Comparison of ENCODE assay signal across 12 mouse cellular contexts in the genomic region with DNA sequence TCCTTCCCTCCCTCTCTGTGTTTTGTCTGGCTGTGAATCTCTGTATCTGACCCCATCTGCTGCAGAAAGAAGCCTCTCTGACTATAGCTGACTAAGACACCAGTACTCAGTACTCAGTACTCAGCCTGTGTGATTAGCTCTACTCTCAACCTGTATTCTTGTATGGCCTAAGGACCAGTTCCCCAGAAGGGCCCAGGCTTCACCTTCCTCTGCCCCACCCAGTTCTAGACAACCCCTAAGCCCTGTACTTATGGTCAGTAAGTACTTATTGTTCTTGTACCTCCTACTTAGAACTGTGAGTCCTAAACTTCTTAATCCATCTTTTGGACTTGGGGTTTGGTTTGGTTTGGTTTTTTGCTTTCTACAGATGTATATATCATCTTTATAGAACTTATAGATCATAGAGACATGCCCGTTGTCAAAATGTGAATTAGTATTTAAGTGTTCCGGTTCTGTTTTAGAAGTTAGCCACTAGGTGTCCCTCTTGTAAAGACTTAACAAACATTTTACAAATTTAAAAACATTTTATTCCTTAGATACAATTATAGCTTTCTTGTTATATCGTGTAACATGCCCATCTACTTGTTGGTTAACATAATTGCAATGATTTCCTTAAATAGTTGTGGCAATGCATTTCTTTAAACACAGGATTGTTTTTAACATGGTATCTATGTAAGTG. TPM values are rescaled to one million over a fixed set of nuclear protein-coding genes. Genes with fewer than 3 reads are reported as not detected.
A peak's percentile ranks its signal among the peaks of the same experiment; 100 is the strongest.
DNase-seq lines count a peak whose midpoint lies in the region; ATAC-seq and TF ChIP-seq lines count a peak whose summit lies in the region.
"Had no signal": no experiment of that assay in that cellular context is flagged by ENCODE, and none has a peak within 500 bp of the region (broad histone marks: within the 10 kb centered on the region; RNA-seq: fewer than 3 reads in every experiment).

No protein-coding gene starts in this region.

- H3K4me3 ChIP-seq in hindbrain, postnatal 0 days (ENCODE audit: low read length): no peak overlapping the region
- no peak overlapping the region for H3K4me3 ChIP-seq in hindbrain, embryonic 10.5 days
- no peak overlapping the region for H3K4me3 ChIP-seq in intestine, embryonic 15.5 days (replicated peaks)
- H3K4me3 ChIP-seq: embryonic facial prominence, embryonic 12.5 days had no signal

- H3K36me3 ChIP-seq in hindbrain, postnatal 0 days (ENCODE audit: insufficient read depth, low read length): peaks cover 26% of the 10 kb centered on the region
- H3K36me3 ChIP-seq in hindbrain, embryonic 10.5 days: peaks cover 74% of the 10 kb centered on the region
- H3K36me3 ChIP-seq in intestine, embryonic 15.5 days: peaks cover 32% of the 10 kb centered on the region

- no peak overlapping the region for H3K27ac ChIP-seq in hindbrain, postnatal 0 days
- no peak overlapping the region for H3K27ac ChIP-seq in hindbrain, embryonic 10.5 days
- H3K27ac ChIP-seq in intestine, embryonic 15.5 days: no peak overlapping the region
- H3K27ac ChIP-seq: embryonic facial prominence, embryonic 12.5 days; macrophage had no signal

- no peaks in the 10 kb centered on the region for H3K9me3 ChIP-seq in hindbrain, postnatal 0 days (ENCODE audit: low read length)
- no peaks in the 10 kb centered on the region for H3K9me3 ChIP-seq in hindbrain, embryonic 10.5 days
- H3K9me3 ChIP-seq in intestine, embryonic 15.5 days: no peaks in the 10 kb centered on the region
- H3K9me3 ChIP-seq: embryonic facial prominence, embryonic 12.5 days had no signal

- 43% methylated on average over 3 of the region's 3 CpGs for WGBS in hindbrain, postnatal 0 days
- WGBS in hindbrain, embryonic 10.5 days: 84% methylated on average over 3 of the region's 3 CpGs
- whole genome bisulfite sequencing in intestine, embryonic 15.5 days: 50% methylated on average over 3 of the region's 3 CpGs

- peak; percentile 63 for DNase-seq in hindbrain, postnatal 0 days (ENCODE audit: low spot score)
- DNase-seq in hindbrain, embryonic 10.5 days (ENCODE audit: low spot score): no peak
- DNase-seq in 3T3-L1 (ENCODE audit: low read depth, low spot score): peak; percentile 55
- peak; percentile 12 for DNase-seq in CD4-positive, CD25-positive, alpha-beta regulatory T cell, adult 2 months (ENCODE audit: low read depth, low spot score)
- DNase-seq in right cerebral cortex, postnatal 25 days: no peak
- DNase-seq in thymus, postnatal 14 days: no peak
- DNase-seq in thymus, postnatal 25 days: no peak
- DNase-seq: gastrocnemius, postnatal 25 days; heart, postnatal 4 days had no signal

- H3K27me3 ChIP-seq in hindbrain, postnatal 0 days (ENCODE audit: insufficient read depth, low read length): no peaks in the 10 kb centered on the region
- H3K27me3 ChIP-seq in hindbrain, embryonic 10.5 days (ENCODE audit: insufficient read depth, poor library complexity, severe bottlenecking): no peaks in the 10 kb centered on the region
- no peaks in the 10 kb centered on the region for H3K27me3 ChIP-seq in intestine, embryonic 15.5 days (replicated peaks)
- H3K27me3 ChIP-seq: embryonic facial prominence, embryonic 12.5 days had no signal

- peak; percentile 58 for TF ChIP-seq CTCF in hindbrain, postnatal 0 days (IDR thresholded peaks at IDR 0.05; ENCODE audit: low read depth)

- no peak overlapping the region for H3K4me2 ChIP-seq in hindbrain, postnatal 0 days (ENCODE audit: low read depth, low read length)
- H3K4me2 ChIP-seq in intestine, embryonic 15.5 days (replicated peaks): no peak overlapping the region
- H3K4me2 ChIP-seq: embryonic facial prominence, embryonic 12.5 days had no signal

- H3K9ac ChIP-seq in hindbrain, postnatal 0 days (replicated peaks; ENCODE audit: low read length): no peak overlapping the region
- H3K9ac ChIP-seq in intestine, embryonic 15.5 days: no peak overlapping the region
- H3K9ac ChIP-seq: embryonic facial prominence, embryonic 12.5 days had no signal

- no peaks in the 10 kb centered on the region for H3K4me1 ChIP-seq in hindbrain, postnatal 0 days (ENCODE audit: insufficient read depth, low read length)
- no peaks in the 10 kb centered on the region for H3K4me1 ChIP-seq in hindbrain, embryonic 10.5 days (replicated peaks)
- no peaks in the 10 kb centered on the region for H3K4me1 ChIP-seq in intestine, embryonic 15.5 days (replicated peaks)
- H3K4me1 ChIP-seq: embryonic facial prominence, embryonic 12.5 days had no signal

- no peak for ATAC-seq in hindbrain, postnatal 0 days
- peak; percentile 28; the same call in 1 of the 2 replicates for ATAC-seq in intestine, embryonic 15.5 days

RNA-seq across cellular contexts. Expression of gene Znhit6, which starts 7.7 kb away (rescaled TPM):
- 5.8 and 9.3 TPM in 2 replicates for total RNA-seq in hindbrain, postnatal 0 days (2014; rRNA removed)
- 34.9 and 36.9 TPM in 2 replicates for polyA plus RNA-seq in hindbrain, postnatal 0 days (2015; fragmentation: Nextera tagmentation; extraction: Ambion mirVana)
- polyA plus RNA-seq in hindbrain, embryonic 10.5 days (2016; fragmentation: Nextera tagmentation; extraction: Ambion mirVana): 32.7 and 43.3 TPM in 2 replicates
- polyA plus RNA-seq in intestine, embryonic 15.5 days (2015; fragmentation: Nextera tagmentation; extraction: Ambion mirVana): 32.1 and 33.7 TPM in 2 replicates

Comparison
In these comparisons a context has a peak if more than half of its experiments do, and no peak if none do; other contexts are left out.
1. DNase-seq: peak in hindbrain, postnatal 0 days (single experiment), 3T3-L1 (single experiment) and CD4-positive, CD25-positive, alpha-beta regulatory T cell, adult 2 months (single experiment); none in hindbrain, embryonic 10.5 days (single experiment), right cerebral cortex, postnatal 25 days (single experiment), thymus, postnatal 14 days (single experiment) and thymus, postnatal 25 days (single experiment).